Mouse (Mus musculus) intestine, embryonic 15.5 days (tissue): ENCODE results near the gene Rbms3. TPM values are rescaled to one million over a fixed set of nuclear protein-coding genes. Genes with fewer than 3 reads are reported as not detected.

Source experiments
- ATAC-seq: fragments of 200-750 bp; cut with Nextera tagmentation; 2 replicates; pipeline ENCODE4 v1.8.0; 2017; ENCODE audit warnings: moderate TSS enrichment, moderate library complexity
- H3K27ac ChIP-seq: fragments of 300-500 bp; sonication (generic); 2 replicates; pipeline ENCODE4 v1.5.1; 2015; ENCODE audit warnings: mild to moderate bottlenecking, inconsistent platforms
- H3K27me3 ChIP-seq: fragments of 300-500 bp; sonication (generic); replicated peaks from 2 replicates; pipeline ENCODE4 v1.6.1; 2015; ENCODE audit warnings: inconsistent platforms
- H3K36me3 ChIP-seq: fragments of 300-500 bp; sonication (generic); 2 replicates; pipeline ENCODE4 v1.6.1; 2015; ENCODE audit warnings: inconsistent platforms
- H3K4me1 ChIP-seq: fragments of 300-500 bp; sonication (generic); replicated peaks from 2 replicates; pipeline ENCODE4 v1.6.1; 2015; ENCODE audit warnings: inconsistent platforms
- H3K4me2 ChIP-seq: fragments of 300-500 bp; sonication (generic); replicated peaks from 2 replicates; pipeline ENCODE4 v1.6.1; 2015; ENCODE audit warnings: mild to moderate bottlenecking, inconsistent platforms
- H3K4me3 ChIP-seq: fragments of 300-500 bp; sonication (generic); replicated peaks from 2 replicates; pipeline ENCODE4 v1.5.1; 2015; ENCODE audit warnings: inconsistent platforms
- H3K9ac ChIP-seq: fragments of 300-500 bp; sonication (generic); 2 replicates; pipeline ENCODE4 v1.6.1; 2015; ENCODE audit warnings: inconsistent platforms
- H3K9me3 ChIP-seq: fragments of 300-500 bp; sonication (generic); 2 replicates; pipeline ENCODE4 v1.6.1; 2016; ENCODE audit warnings: inconsistent platforms
- WGBS: fragments of 180-500 bp; shearing (Covaris S2); methylation state at CpG from one replicate; pipeline ENCODE4 v1.1.7; 2015; 5-methylcytosine and 5-hydroxymethylcytosine counted together
- polyA plus RNA-seq: library from polyadenylated mRNA; unstranded; fragments of >200 nt; fragmentation: Nextera tagmentation; extraction: Ambion mirVana; gene quantifications from 2 replicates; pipeline ENCODE4 v1.2.1, GENCODE M21; 2015

Rbms3 gene
- polyA plus RNA-seq, 1 experiment from 2014 or later = 53.0 TPM

DNA sequence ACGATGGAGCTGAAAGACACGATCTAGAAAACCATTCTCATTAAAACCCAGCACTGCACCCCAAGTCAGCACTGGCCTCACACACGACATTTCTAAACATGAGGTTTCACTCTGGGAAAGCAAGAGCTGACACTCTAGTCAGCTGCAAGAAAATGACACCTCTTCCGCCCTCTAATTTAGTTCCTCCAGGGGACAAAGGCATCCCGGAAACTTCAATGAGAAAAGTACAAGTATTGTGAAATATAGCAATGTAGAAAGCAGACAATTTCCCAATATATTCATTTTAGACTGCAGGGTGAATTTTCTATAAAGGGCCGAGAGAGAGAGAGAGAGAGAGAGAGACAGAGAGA, 395.0 kb downstream of the Rbms3 start:
- H3K4me1 ChIP-seq = 0 out of 2 replicates have a peak, but pooled peaks cover 4% of the 10 kb centered on the region
- no peaks in the 10 kb centered on the region for H3K36me3 ChIP-seq
- H3K9me3 ChIP-seq = no peaks in the 10 kb centered on the region
- H3K27me3 ChIP-seq = no peaks in the 10 kb centered on the region
- WGBS = 82% methylated on average over 6 of the region's 6 CpGs
- H3K4me2 ChIP-seq = no peak overlapping the region
- no peak overlapping the region for H3K4me3 ChIP-seq
- no peak overlapping the region for H3K9ac ChIP-seq
- no peak for ATAC-seq
- H3K27ac ChIP-seq = no peak overlapping the region

- no peak for ATAC-seq
- 0 out of 2 replicates have a peak, but pooled peaks cover 4% of the 10 kb centered on the region for H3K4me1 ChIP-seq
Measured at GRCm38 (mm10) chr9:117234065-117234725, 395.5 kb downstream of the Rbms3 start.

DNA sequence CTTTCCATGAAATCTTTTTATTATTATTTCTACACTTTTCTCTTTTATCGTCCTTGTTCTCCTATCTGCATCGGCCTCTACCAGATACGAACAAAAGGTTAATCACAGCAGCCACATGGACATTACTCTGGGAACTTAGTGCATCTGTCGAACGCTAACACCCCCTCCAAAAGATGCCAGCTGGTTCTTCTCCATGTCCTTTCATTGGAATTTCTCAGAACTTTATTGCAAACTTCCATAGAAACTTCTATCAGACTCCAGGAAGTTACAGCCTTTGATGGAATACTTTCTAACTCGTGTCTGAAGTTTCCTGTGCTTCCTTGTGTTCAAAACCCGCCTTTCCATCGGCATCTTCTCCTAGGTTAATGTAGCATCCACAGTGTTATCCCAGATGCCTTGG, 407.0 kb downstream of the Rbms3 start:
- no peak overlapping the region for H3K4me2 ChIP-seq
- H3K4me1 ChIP-seq = no peaks in the 10 kb centered on the region
- no peaks in the 10 kb centered on the region for H3K9me3 ChIP-seq
- H3K27ac ChIP-seq = no peak overlapping the region
- no peak overlapping the region for H3K4me3 ChIP-seq
- no peak overlapping the region for H3K9ac ChIP-seq
- H3K27me3 ChIP-seq = no peaks in the 10 kb centered on the region
- no peaks in the 10 kb centered on the region for H3K36me3 ChIP-seq
- no peak for ATAC-seq
- 48% methylated on average over 8 of the region's 8 CpGs for WGBS

More at GRCm38 (mm10) chr9:117234065-117234725, 395.5 kb downstream of the Rbms3 start:
- H3K36me3 ChIP-seq = no peaks in the 10 kb centered on the region
- no peaks in the 10 kb centered on the region for H3K9me3 ChIP-seq
- no peaks in the 10 kb centered on the region for H3K27me3 ChIP-seq
- WGBS = 89% methylated on average over 5 of the region's 5 CpGs
- H3K4me2 ChIP-seq = no peak overlapping the region
- no peak overlapping the region for H3K27ac ChIP-seq
- no peak overlapping the region for H3K9ac ChIP-seq
- no peak overlapping the region for H3K4me3 ChIP-seq

- H3K4me2 ChIP-seq = no peak overlapping the region
- H3K27me3 ChIP-seq = no peaks in the 10 kb centered on the region
- no peaks in the 10 kb centered on the region for H3K4me1 ChIP-seq
- no peaks in the 10 kb centered on the region for H3K36me3 ChIP-seq
- WGBS = 73% methylated on average over 4 of the region's 4 CpGs
- H3K4me3 ChIP-seq = no peak overlapping the region
- H3K9ac ChIP-seq = no peak overlapping the region
- H3K27ac ChIP-seq = no peak overlapping the region
- no peaks in the 10 kb centered on the region for H3K9me3 ChIP-seq
- ATAC-seq = no peak
Measured at GRCm38 (mm10) chr9:117221481-117221880, 408.2 kb downstream of the Rbms3 start.

GRCm38 (mm10) chr9:117216026-117216755, 413.5 kb downstream of the Rbms3 start:
- Histone ChIP-seq H3K4me3 (no peak overlapping the region), H3K27ac (no peak overlapping the region)
- WGBS = 83% methylated on average over 9 of the region's 9 CpGs

DNA sequence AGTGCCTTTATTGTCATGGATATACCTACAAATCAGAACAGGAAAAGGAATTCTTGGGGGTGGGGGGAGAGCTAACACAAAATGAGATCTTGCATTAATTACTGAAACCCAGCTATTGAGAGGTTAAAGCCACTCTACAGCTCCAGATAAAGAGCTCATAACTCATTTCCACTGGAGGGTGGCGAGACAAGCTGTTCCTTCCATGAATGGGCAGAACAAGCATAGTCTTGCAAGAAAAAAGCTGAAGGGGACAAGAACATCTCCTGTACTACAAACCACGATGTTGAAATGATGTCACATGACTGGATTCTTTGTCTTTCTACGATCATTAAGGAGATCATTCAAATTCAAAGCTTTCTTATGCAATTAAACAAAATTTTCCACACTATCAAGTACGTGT, 417.7 kb downstream of the Rbms3 start:
- ATAC-seq = no peak
- no peak overlapping the region for H3K4me3 ChIP-seq
- no peak overlapping the region for H3K27ac ChIP-seq
- 69% methylated on average over 4 of the region's 4 CpGs for WGBS
- H3K9ac ChIP-seq = no peak overlapping the region
- no peaks in the 10 kb centered on the region for H3K9me3 ChIP-seq
- H3K36me3 ChIP-seq = no peaks in the 10 kb centered on the region
- H3K27me3 ChIP-seq = no peaks in the 10 kb centered on the region
- no peak overlapping the region for H3K4me2 ChIP-seq
- H3K4me1 ChIP-seq = no peaks in the 10 kb centered on the region; the same call in 1 of the 2 replicates

More at GRCm38 (mm10) chr9:117216026-117216755, 413.5 kb downstream of the Rbms3 start:
- no peak overlapping the region for H3K4me2 ChIP-seq
- no peaks in the 10 kb centered on the region for H3K9me3 ChIP-seq
- no peak for ATAC-seq
- no peaks in the 10 kb centered on the region for H3K4me1 ChIP-seq
- H3K9ac ChIP-seq = no peak overlapping the region
- H3K27me3 ChIP-seq = no peaks in the 10 kb centered on the region
- H3K36me3 ChIP-seq = no peaks in the 10 kb centered on the region

GRCm38 (mm10) chr9:117210344-117210743, 419.4 kb downstream of the Rbms3 start:
- Histone ChIP-seq H3K4me3 (no peak overlapping the region), H3K4me2 (no peak overlapping the region), H3K4me1 (no peaks in the 10 kb centered on the region; the same call in 1 of the 2 replicates), H3K9me3 (no peaks in the 10 kb centered on the region), H3K27me3 (no peaks in the 10 kb centered on the region), H3K36me3 (no peaks in the 10 kb centered on the region), H3K27ac (no peak overlapping the region), H3K9ac (no peak overlapping the region)
- WGBS = 38% methylated on average over 2 of the region's 2 CpGs
- no peak for ATAC-seq

DNA sequence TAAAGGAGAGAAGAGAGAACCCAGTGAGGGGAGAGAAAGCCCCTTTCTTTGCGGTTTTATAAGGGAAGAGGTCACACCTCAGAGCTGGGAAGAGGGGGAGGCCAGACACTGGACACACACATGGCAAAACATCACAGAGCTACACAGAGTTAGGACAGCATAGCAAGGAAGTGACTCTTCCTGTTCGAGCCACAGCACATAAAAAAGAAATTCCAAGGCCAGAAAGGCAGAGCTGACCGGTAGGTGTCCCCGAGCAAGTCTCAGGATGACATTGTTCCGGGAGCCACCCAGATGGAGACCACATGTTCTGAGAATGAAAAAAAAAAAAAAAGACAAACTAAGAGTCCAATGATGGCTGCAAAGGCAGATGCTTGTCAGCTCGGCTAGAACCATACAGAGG, 424.3 kb downstream of the Rbms3 start:
- H3K4me3 ChIP-seq = no peak overlapping the region
- H3K4me2 ChIP-seq = no peak overlapping the region
- no peaks in the 10 kb centered on the region for H3K27me3 ChIP-seq
- H3K9ac ChIP-seq = no peak overlapping the region
- H3K9me3 ChIP-seq = no peaks in the 10 kb centered on the region
- no peak overlapping the region for H3K27ac ChIP-seq
- H3K4me1 ChIP-seq = no peaks in the 10 kb centered on the region; the same call in 1 of the 2 replicates
- 53% methylated on average over 6 of the region's 6 CpGs for WGBS
- ATAC-seq = no peak
- no peaks in the 10 kb centered on the region for H3K36me3 ChIP-seq

DNA sequence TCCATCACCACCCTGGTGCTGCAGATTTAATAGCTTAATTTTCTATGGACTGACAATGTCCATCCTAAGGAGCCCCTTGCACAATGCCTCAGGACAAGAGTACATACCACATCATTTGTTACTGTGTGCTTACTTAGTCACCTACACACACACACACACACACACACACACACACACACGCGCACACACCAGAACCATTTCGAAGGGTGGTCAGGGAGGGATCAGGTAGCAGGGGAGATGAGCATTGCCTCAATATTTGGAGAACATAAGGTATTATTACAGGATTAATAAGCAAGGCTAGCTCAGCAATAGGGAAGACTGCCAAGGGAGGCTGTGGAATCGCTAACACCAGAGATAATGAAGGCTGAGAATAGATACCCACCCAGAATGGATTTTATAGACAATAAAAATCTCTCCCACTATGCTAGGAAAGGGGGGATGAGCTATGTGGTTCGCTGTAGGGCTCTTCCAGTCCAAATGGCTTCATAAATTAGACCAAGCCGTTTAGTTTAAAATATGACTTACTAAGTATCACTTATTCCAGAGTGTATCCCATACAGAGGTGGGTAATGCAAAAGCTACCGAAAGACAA, 429.6 kb downstream of the Rbms3 start:
- no peak for ATAC-seq
- H3K4me2 ChIP-seq = no peak overlapping the region
- no peaks in the 10 kb centered on the region for H3K9me3 ChIP-seq
- WGBS = 79% methylated on average over 7 of the region's 7 CpGs
- no peak overlapping the region for H3K27ac ChIP-seq
- no peaks in the 10 kb centered on the region for H3K36me3 ChIP-seq
- H3K4me1 ChIP-seq = no peaks in the 10 kb centered on the region
- H3K9ac ChIP-seq = no peak overlapping the region
- no peak overlapping the region for H3K4me3 ChIP-seq
- H3K27me3 ChIP-seq = no peaks in the 10 kb centered on the region

- H3K9ac ChIP-seq = no peak overlapping the region
- no peak for ATAC-seq
- no peak overlapping the region for H3K4me2 ChIP-seq
- no peaks in the 10 kb centered on the region for H3K27me3 ChIP-seq
- no peaks in the 10 kb centered on the region for H3K9me3 ChIP-seq
- WGBS = 83% methylated on average over 3 of the region's 3 CpGs
- H3K4me3 ChIP-seq = no peak overlapping the region
- H3K36me3 ChIP-seq = no peaks in the 10 kb centered on the region
- H3K27ac ChIP-seq = no peak overlapping the region
- peaks cover 12% of the 10 kb centered on the region; the same call in 1 of the 2 replicates for H3K4me1 ChIP-seq
Measured at GRCm38 (mm10) chr9:117197531-117197930, 432.2 kb downstream of the Rbms3 start.

GRCm38 (mm10) chr9:117192565-117193540, 436.9 kb downstream of the Rbms3 start:
- Histone ChIP-seq H3K9ac (no peak overlapping the region), H3K9me3 (no peaks in the 10 kb centered on the region), H3K27me3 (no peaks in the 10 kb centered on the region), H3K36me3 (no peaks in the 10 kb centered on the region; the same call in 1 of the 2 replicates), H3K4me1 (peaks cover 12% of the 10 kb centered on the region; the same call in 1 of the 2 replicates), H3K4me2 (peak overlapping the region; percentile 1; the same call in 1 of the 2 replicates), H3K27ac (peak overlapping the region; percentile 77), H3K4me3 (no peak overlapping the region)
- WGBS = 52% methylated on average over 14 of the region's 14 CpGs
- ATAC-seq = peak; percentile 82
